Mouse (Mus musculus) heart, adult 8-10 months (tissue): Measurements from ENCODE around the gene Tlx3. TPM values are rescaled to one million over a fixed set of nuclear protein-coding genes. Genes with fewer than 3 reads are reported as not detected.

ENCODE experiments used
- DNase-seq: peaks from one replicate; pipeline ENCODE4 v3.0.0; 2022; ENCODE audit warnings: low spot score
- total RNA-seq, 4 experiments: library from RNA; stranded (reverse); gene quantifications; 2 replicates each; pipeline ENCODE4 v1.2.4; 2022

Gene Tlx3
- total RNA-seq, 4 experiments from 2014 or later, result not detected

- DNase-seq, result no peak
Observed at GRCm38 (mm10) chr11:33151128-33151779, 52.1 kb downstream of the Tlx3 start.

Other genes with a start within 250 kb of the Tlx3 start
- 1 to 10 TPM; 3.0 to 5.6 (median 4.9) TPM for gene Fgf18, start 56.2 kb downstream of the Tlx3 start, total RNA-seq
- gene Npm1, start 40.4 kb downstream of the Tlx3 start, total RNA-seq, result 100 to 1,000 TPM; 139 to 175 (median 148) TPM
- gene Gm12117, start 73.1 kb upstream of the Tlx3 start, total RNA-seq, result not detected